Mouse (Mus musculus) myocyte (in vitro differentiated cells): ENCODE results near the gene Iba57. TPM values are rescaled to one million over a fixed set of nuclear protein-coding genes. Genes with fewer than 3 reads are reported as not detected.

Experiments
- H3K27me3 ChIP-seq: one replicate; pipeline ENCODE4 v1.6.1; 2011; ENCODE audit not compliant: control insufficient read depth, insufficient read depth, insufficient read length
- H3K36me3 ChIP-seq: one replicate; pipeline ENCODE4 v1.6.1; 2011; ENCODE audit not compliant: control insufficient read depth, insufficient read depth
- H3K4me2 ChIP-seq: one replicate; pipeline ENCODE4 v1.6.1; 2011; ENCODE audit warnings: low read depth, control low read depth
- H3K4me3 ChIP-seq: one replicate; pipeline ENCODE4 v1.5.1; 2011; ENCODE audit warnings: mild to moderate bottlenecking, control low read depth, moderate library complexity
- H3K79me2 ChIP-seq: one replicate; pipeline ENCODE4 v1.6.1; 2011; ENCODE audit not compliant: control insufficient read depth, insufficient read depth
- H3ac ChIP-seq: one replicate; pipeline ENCODE4 v1.6.1; 2011; ENCODE audit not compliant: control insufficient read depth, insufficient read length
- CEBPB ChIP-seq: IDR thresholded peaks from 2 replicates; pipeline ENCODE4 v1.6.1; 2011; ENCODE audit warnings: mild to moderate bottlenecking, moderate library complexity; ENCODE audit not compliant: poor library complexity, insufficient read depth, severe bottlenecking
- E2F4 ChIP-seq: IDR thresholded peaks from one replicate; pipeline ENCODE4 v1.6.1; 2011; ENCODE audit warnings: mild to moderate bottlenecking, control low read depth, moderate library complexity; ENCODE audit not compliant: insufficient read depth
- MAX ChIP-seq: IDR thresholded peaks from one replicate; pipeline ENCODE4 v1.6.1; 2011; ENCODE audit warnings: low read depth, mild to moderate bottlenecking, control low read depth
- MYOD1 ChIP-seq, 3 experiments: IDR thresholded peaks; one replicate each; pipeline ENCODE4 v1.6.1; 2011; ENCODE audit warnings: control low read depth in 2 of 3, low read depth in 2 of 3, mild to moderate bottlenecking in 2 of 3, moderate library complexity in 1 of 3; ENCODE audit not compliant: insufficient read length in 2 of 3, control insufficient read depth in 1 of 3
- MYOG ChIP-seq, 3 experiments: IDR thresholded peaks; one replicate each; pipeline ENCODE4 v1.6.1; 2011; ENCODE audit warnings: control low read depth in 2 of 3, low read depth in 2 of 3, mild to moderate bottlenecking in 2 of 3; ENCODE audit not compliant: insufficient read length in 2 of 3, control insufficient read depth in 1 of 3, insufficient read depth in 1 of 3
- POLR2A ChIP-seq: IDR thresholded peaks from one replicate; pipeline ENCODE4 v1.6.1; 2011; ENCODE audit warnings: low read depth, mild to moderate bottlenecking, control low read depth, moderate library complexity; ENCODE audit not compliant: insufficient read length
- POLR2AphosphoS2 ChIP-seq: IDR thresholded peaks from one replicate; pipeline ENCODE4 v1.6.1; 2011; ENCODE audit warnings: low read depth, control low read depth; ENCODE audit not compliant: insufficient read length
- REST ChIP-seq: IDR thresholded peaks from one replicate; pipeline ENCODE4 v1.6.1; 2011; ENCODE audit warnings: mild to moderate bottlenecking, control low read depth, moderate library complexity; ENCODE audit not compliant: insufficient read depth, insufficient read length
- SRF ChIP-seq: IDR thresholded peaks from one replicate; pipeline ENCODE4 v1.6.1; 2011; ENCODE audit warnings: low read depth; ENCODE audit not compliant: control insufficient read depth, insufficient read length
- TCF12 ChIP-seq: IDR thresholded peaks from one replicate; pipeline ENCODE4 v1.6.1; 2011; ENCODE audit warnings: mild to moderate bottlenecking, control low read depth; ENCODE audit not compliant: poor library complexity, insufficient read depth, severe bottlenecking
- TCF3 ChIP-seq: IDR thresholded peaks from one replicate; pipeline ENCODE4 v1.6.1; 2011; ENCODE audit warnings: low read depth, control low read depth; ENCODE audit not compliant: insufficient read length
- USF1 ChIP-seq: IDR thresholded peaks from one replicate; pipeline ENCODE4 v1.6.1; 2011; ENCODE audit warnings: low read depth, mild to moderate bottlenecking, control low read depth, moderate library complexity
- polyA plus RNA-seq: library from polyadenylated mRNA; unstranded; fragments of >200 nt; fragmentation: generic; extraction: Trizol; gene quantifications from one replicate; pipeline ENCODE4 v1.2.1, GENCODE M21; 2012; ENCODE audit warnings: missing spikeins

Gene Iba57
- polyA plus RNA-seq, 1 experiment: 3.8 TPM

DNA sequence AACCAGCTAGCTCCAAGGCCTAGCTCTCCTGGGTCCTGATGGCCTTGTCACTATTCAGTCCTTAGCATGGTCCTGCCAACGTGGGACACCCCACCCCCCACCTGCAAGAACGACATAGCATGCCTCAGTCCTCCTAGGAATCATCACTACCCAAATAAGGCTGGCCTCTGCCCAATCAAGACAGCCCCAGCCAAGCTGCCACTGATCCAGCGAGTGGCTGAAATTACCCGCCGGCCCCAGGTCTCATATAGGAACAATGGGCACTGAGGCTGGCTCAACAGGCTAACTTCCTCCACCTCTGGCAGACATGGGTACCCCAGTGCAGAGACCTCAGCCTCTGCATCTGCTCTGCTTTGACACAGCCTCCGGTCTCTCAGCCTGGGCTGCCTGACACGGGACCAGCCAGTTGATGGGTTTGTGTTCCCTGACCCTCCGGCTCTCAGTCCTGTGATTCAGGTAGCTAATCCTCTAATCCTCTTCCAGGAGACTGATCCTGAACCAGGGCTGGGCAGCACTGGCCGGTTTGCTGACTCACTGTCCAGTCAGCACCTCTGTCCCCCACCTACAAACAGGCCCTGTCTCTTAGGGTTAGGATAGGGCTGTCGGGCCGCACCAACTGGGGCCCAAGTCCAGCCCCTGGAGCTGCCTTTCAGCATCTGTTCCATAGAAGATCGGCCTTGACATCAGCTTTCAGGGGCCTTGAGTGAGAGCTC, 26.4 kb downstream of the Iba57 start:
- Histone ChIP-seq H3K36me3 (no peaks in the 10 kb centered on the region), H3K27me3 (peaks cover 50% of the 10 kb centered on the region), H3K4me3 (peak overlapping the region; percentile 25), H3ac (no peak overlapping the region), H3K4me2 (peak overlapping the region; percentile 65), H3K79me2 (no peaks in the 10 kb centered on the region)
- TF ChIP-seq REST: no peak
- TF ChIP-seq TCF12: no peak
- no peak for TF ChIP-seq USF1
- no peak for TF ChIP-seq SRF
- TF ChIP-seq E2F4: no peak
- TF ChIP-seq MYOD1 (IDR thresholded peaks at IDR 0.05; ENCODE audit: control insufficient read depth in 1 of 3, insufficient read length in 2 of 3, low read depth in 2 of 3): no peak
- TF ChIP-seq CEBPB: no peak
- TF ChIP-seq MAX: no peak
- TF ChIP-seq TCF3: no peak

GRCm38 (mm10) chr11:59135904-59136452, 27.6 kb downstream of the Iba57 start, which contains the start of gene Obscn:
Gene Obscn (minus strand): TSS chr11:59136402.
- Histone ChIP-seq H3K27me3 (peaks cover 56% of the 10 kb centered on the region), H3K4me2 (peak within 1 kb of the TSS; percentile 65), H3K4me3 (peak within 1 kb of the TSS; percentile 25), H3K36me3 (no peaks in the 10 kb centered on the region), H3K79me2 (no peaks in the 10 kb centered on the region), H3ac (no peak within 1 kb of the TSS)
- TF ChIP-seq REST (no peak), MAX (no peak), MYOG (IDR thresholded peaks at IDR 0.05; ENCODE audit: control insufficient read depth in 1 of 3, insufficient read depth in 1 of 3, insufficient read length in 2 of 3, low read depth in 2 of 3) (no peak), SRF (no peak), MYOD1 (IDR thresholded peaks at IDR 0.05; ENCODE audit: control insufficient read depth in 1 of 3, insufficient read length in 2 of 3, low read depth in 2 of 3) (no peak), USF1 (no peak), TCF12 (no peak), POLR2A (no peak), TCF3 (no peak), E2F4 (no peak), CEBPB (no peak), POLR2AphosphoS2 (no peak)

GRCm38 (mm10) chr11:59135051-59135820, 28.3 kb downstream of the Iba57 start:
- TF ChIP-seq REST (no peak), POLR2A (no peak), USF1 (no peak), CEBPB (no peak), TCF3 (no peak), POLR2AphosphoS2 (no peak), MYOG (IDR thresholded peaks at IDR 0.05; ENCODE audit: control insufficient read depth in 1 of 3, insufficient read depth in 1 of 3, insufficient read length in 2 of 3, low read depth in 2 of 3) (peak in 1 of 3 experiments; percentile 9), MAX (no peak)
- no peaks in the 10 kb centered on the region for H3K79me2 ChIP-seq
- no peak overlapping the region for H3ac ChIP-seq
- H3K36me3 ChIP-seq: no peaks in the 10 kb centered on the region
- peak overlapping the region; percentile 12 for H3K4me2 ChIP-seq
- peaks cover 56% of the 10 kb centered on the region for H3K27me3 ChIP-seq
- no peak overlapping the region for H3K4me3 ChIP-seq

- Histone ChIP-seq H3ac (no peak overlapping the region), H3K27me3 (peaks cover 56% of the 10 kb centered on the region), H3K79me2 (no peaks in the 10 kb centered on the region), H3K4me2 (peak overlapping the region; percentile 12), H3K36me3 (no peaks in the 10 kb centered on the region), H3K4me3 (no peak overlapping the region)
- TF ChIP-seq MYOG (IDR thresholded peaks at IDR 0.05; ENCODE audit: control insufficient read depth in 1 of 3, insufficient read depth in 1 of 3, insufficient read length in 2 of 3, low read depth in 2 of 3): peak in 1 of 3 experiments; percentile 15
- no peak for TF ChIP-seq POLR2AphosphoS2
These were observed 29.1 kb downstream of the Iba57 start for GRCm38 (mm10) chr11:59134373-59134997.
